Mouse (Mus musculus): ENCODE data around the gene Cnot3. TPM values are rescaled to one million over a fixed set of nuclear protein-coding genes. Genes with fewer than 3 reads are reported as not detected.

Cnot3 gene
- polyA plus RNA-seq, 1 experiment: 63.0 TPM

Other genes starting within 250 kb of the Cnot3 start
- 0.12 TPM in 1 of 2 replicates, not detected in the other for gene Cacng6, start 221.1 kb upstream of the Cnot3 start, polyA plus RNA-seq (2012; rRNA removed)
- gene Tarm1, start 142.6 kb upstream of the Cnot3 start, polyA plus RNA-seq (2012; rRNA removed): 0.14 and 0.22 TPM in 2 replicates
- gene Oscar, start 29.1 kb upstream of the Cnot3 start, polyA plus RNA-seq (2012; rRNA removed): 0.05 and 0.24 TPM in 2 replicates
- 386 and 407 TPM in 2 replicates for gene Ndufa3, start 27.9 kb upstream of the Cnot3 start, polyA plus RNA-seq (2012; rRNA removed)
- gene Tfpt, start 15.3 kb upstream of the Cnot3 start, polyA plus RNA-seq (2012; rRNA removed): 7.8 and 9.0 TPM in 2 replicates
- gene Prpf31, start 15.3 kb upstream of the Cnot3 start, polyA plus RNA-seq (2012; rRNA removed): 27.6 and 28.5 TPM in 2 replicates
- 6.5 and 7.4 TPM in 2 replicates for gene Leng1, start 20.6 kb downstream of the Cnot3 start, polyA plus RNA-seq (2012; rRNA removed)
- gene Tmc4, start 32.3 kb downstream of the Cnot3 start, polyA plus RNA-seq (2012; rRNA removed): 223 and 306 TPM in 2 replicates
- 71.6 and 77.5 TPM in 2 replicates for gene Tsen34, start 47.6 kb downstream of the Cnot3 start, polyA plus RNA-seq (2012; rRNA removed)
- gene Mboat7, start 48.3 kb downstream of the Cnot3 start, polyA plus RNA-seq (2012; rRNA removed): 41.4 and 49.5 TPM in 2 replicates
- gene Rps9, start 58.7 kb downstream of the Cnot3 start, polyA plus RNA-seq (2012; rRNA removed): 1,977 and 2,102 TPM in 2 replicates
- 6.8 and 12.0 TPM in 2 replicates for gene Pirb, start 75.1 kb downstream of the Cnot3 start, polyA plus RNA-seq (2012; rRNA removed)
- gene Gm15448, start 180.4 kb downstream of the Cnot3 start, polyA plus RNA-seq (2012; rRNA removed): 0.14 and 0.26 TPM in 2 replicates
- 0.48 and 0.51 TPM in 2 replicates for gene Pira2, start 199.8 kb downstream of the Cnot3 start, polyA plus RNA-seq (2012; rRNA removed)

All from large intestine, adult 2 months (tissue).